Mouse (Mus musculus): ENCODE measurements around the gene Fam129c.
A peak's percentile ranks its signal among the peaks of the same experiment; 100 is the strongest.

Fam129c gene

GRCm38 (mm10) chr8:71604021-71604420, 6.6 kb downstream of the Fam129c start:
- DNase-seq (ENCODE audit: low read depth, low spot score): no peak

- peak; percentile 98 for DNase-seq (ENCODE audit: low read depth, low spot score)
These were observed 13.6 kb downstream of the Fam129c start, which contains the start of gene Colgalt1 for GRCm38 (mm10) chr8:71610822-71611651. Gene Colgalt1, plus strand, starts transcription at chr8:71610998.

DNA sequence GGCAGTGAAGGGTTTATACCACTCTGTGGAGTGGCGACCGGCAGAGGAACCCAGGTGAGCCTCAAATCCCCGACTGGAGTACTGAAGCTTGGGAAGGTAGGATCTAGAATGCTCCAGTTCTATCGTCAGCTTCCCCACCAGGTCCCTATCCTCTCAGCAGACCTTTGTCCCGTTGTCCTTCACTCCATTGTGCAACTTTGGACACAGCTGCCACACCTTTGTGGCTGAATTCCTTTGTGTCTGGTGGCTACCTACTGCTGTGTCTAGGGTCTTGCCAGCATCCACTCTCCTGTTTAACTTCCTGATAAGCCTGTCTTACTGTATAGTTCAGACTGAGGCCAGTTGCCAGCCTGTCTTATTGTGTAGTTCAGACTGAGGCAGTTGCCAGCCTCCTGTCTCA, 14.7 kb downstream of the Fam129c start:
- DNase-seq (ENCODE audit: low read depth, low spot score): no peak

DNA sequence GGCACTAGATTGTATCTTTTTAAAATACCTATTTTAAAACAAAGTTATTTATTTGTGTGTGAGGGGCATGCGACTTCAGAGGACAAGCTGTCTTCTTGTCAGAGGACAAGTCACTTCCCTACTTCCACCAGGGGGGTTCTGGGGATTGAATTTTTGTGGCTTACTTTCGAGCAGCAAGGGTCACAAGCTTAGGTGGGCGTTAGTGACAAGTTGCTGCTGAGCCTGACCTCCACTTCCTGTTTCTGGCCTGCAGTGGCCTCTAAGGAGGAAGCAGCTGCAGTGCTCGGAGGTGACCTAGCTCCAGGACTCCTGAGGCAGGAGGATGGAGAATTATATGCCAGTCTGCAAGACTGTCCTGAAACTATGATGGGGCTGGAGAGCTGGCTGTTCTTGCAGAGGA, 16.0 kb downstream of the Fam129c start:
- DNase-seq (ENCODE audit: low read depth, low spot score): peak; percentile 41

- no peak for DNase-seq (ENCODE audit: low read depth, low spot score)
These were observed 22.3 kb downstream of the Fam129c start for GRCm38 (mm10) chr8:71619786-71620185.

GRCm38 (mm10) chr8:71625088-71625487, 27.6 kb downstream of the Fam129c start:
- DNase-seq (ENCODE audit: low read depth, low spot score): peak; percentile 85

- DNase-seq (ENCODE audit: low read depth, low spot score): no peak
These were observed 29.3 kb downstream of the Fam129c start for GRCm38 (mm10) chr8:71626753-71627152.

- peak; percentile 58 for DNase-seq (ENCODE audit: low read depth, low spot score)
These were observed 30.0 kb downstream of the Fam129c start for GRCm38 (mm10) chr8:71627265-71628099.

GRCm38 (mm10) chr8:71628396-71629095, 31.1 kb downstream of the Fam129c start:
- DNase-seq (ENCODE audit: low read depth, low spot score): peak; percentile 83

DNA sequence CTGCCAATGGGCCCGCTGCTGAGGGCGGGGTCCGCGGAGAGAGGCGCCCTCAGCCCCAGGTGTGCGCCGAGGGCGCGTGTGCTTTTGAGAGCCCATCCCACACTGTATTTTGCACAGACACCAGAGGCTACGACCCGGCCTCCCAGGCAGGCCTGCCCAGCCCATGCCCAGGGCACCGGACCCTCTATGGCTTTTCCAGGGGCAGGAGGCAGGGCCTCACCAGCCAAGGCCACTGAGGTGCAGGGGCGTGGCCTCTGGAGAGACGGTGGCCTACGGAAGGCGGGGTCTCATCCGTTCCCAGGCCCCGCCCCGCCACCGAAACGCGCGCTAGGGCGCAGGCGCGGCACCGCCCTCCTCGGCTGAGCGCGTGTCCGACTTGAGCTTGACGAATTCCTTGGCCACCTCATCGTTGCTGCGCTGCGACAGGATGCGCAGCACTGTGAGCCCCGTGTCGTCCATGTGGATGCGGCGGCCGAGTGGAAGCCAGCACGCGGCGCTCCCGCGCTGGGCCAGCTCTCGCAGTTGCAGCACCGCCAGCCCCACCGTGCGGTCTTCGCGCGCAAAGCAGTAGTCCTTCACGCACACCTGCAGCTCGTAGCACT, 31.7 kb downstream of the Fam129c start:
- DNase-seq (ENCODE audit: low read depth, low spot score): peak; percentile 98

DNA sequence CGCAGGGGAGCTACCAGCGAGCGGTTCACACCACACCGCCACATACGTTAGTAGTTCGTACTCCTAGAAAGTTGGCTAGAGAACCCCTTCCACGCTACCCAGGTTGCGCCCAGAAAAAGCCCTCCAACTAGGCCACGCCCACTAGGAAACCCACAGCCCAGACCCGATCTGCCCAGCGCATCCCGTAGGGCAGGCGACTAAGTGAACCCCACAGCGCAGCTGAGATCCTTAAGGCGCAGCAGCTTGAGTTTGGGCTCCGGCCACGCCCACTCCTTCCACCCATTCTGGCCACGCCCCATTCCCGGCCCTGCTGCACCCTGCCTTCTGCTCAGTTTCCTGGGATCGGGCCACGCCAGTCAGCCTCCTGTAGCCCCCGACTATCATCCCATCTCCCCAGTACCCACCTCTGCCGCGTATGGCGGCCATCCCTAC, 32.3 kb downstream of the Fam129c start:
- DNase-seq (ENCODE audit: low read depth, low spot score): peak; percentile 66

- no peak for DNase-seq (ENCODE audit: low read depth, low spot score)
These were observed 33.3 kb downstream of the Fam129c start for GRCm38 (mm10) chr8:71630761-71631160.

DNA sequence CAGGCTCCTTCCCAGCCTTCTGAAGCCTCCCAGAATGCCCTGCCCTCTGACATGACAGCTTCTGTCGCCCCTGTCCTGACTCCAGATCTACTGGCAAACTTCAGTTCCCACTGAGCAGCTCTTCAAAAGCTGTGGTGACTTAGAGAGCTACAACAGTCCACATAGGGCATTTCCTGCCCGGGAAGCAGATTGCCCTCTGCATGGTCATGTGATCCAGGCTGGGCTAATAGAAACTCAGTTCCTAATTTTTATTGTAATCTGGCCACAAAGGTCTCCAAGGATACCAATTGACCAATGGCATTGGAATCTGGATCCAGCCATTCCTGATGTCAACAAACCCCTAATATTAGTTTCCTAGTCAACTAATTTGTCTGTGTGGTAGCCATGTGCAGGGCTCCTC, 34.4 kb downstream of the Fam129c start:
- DNase-seq (ENCODE audit: low read depth, low spot score): no peak

DNA sequence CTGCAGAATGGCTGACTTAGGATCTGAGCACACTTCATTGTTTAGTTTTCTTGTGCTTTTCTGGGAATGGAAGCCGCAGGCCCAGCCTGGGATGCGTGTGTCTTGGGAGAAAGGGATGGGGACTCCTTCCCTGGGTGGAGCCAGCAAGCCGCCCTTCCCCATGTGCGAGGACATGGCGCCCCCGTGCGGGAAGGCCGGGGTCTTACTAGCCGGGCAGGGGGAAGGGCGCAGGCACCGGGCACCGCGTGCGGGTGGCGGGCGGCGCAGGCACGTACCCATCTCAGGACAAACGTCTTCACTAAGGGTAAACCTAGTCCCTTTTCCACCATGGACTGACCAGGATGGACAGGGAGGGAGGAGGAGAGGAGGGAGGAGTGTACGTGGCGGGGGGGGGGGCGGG, 35.7 kb downstream of the Fam129c start:
- DNase-seq (ENCODE audit: low read depth, low spot score): peak; percentile 84

- peak; percentile 79 for DNase-seq (ENCODE audit: low read depth, low spot score)
These were observed 36.7 kb downstream of the Fam129c start for GRCm38 (mm10) chr8:71633981-71634667.

DNA sequence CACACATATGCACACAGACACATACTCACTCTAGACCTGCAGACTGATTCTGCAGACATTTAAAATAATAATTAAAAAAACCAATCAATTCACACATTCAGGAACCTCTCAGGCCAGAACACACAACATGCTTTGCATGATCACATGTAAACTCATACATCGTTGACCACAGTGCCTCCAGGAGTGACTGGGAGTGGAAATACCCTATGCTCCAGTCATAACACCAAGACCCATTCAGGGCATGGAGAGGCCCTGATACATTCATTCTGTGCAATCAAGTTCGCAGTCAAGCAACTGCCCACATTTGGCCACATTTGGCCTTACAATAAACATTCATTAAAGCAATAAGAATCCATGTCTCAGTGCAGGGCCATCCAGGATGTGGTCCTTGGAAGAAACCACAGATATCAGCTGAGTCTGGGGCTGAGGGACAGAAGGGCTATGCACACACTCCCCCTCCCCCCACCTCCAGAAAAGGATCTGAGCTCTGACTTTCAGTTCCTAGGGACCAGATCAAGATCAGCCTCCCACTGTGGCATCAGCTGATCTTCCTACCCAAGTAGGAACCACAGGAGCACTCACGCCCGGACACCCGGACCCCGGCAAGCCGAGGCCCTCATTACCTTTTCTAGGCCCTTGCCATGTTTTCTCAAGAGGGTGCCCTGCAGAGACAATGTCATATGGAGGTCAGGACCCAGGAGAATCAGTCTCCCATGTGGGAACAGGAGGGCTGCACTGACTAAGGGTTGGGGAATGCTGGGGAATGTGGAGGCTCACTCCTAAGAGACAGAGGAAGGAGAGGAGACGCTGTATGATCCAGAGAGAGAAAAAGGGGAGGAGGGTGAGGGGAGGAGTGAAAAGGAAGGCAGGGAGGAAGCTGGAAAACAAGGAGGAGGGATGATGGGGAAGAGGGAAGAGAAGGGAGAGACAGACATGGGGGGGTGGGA, 40.0 kb downstream of the Fam129c start:
- DNase-seq (ENCODE audit: low read depth, low spot score): no peak

- DNase-seq (ENCODE audit: low read depth, low spot score): no peak
These were observed 40.9 kb downstream of the Fam129c start for GRCm38 (mm10) chr8:71638321-71638720.

- DNase-seq (ENCODE audit: low read depth, low spot score): no peak
These were observed 41.9 kb downstream of the Fam129c start for GRCm38 (mm10) chr8:71639318-71639717.

DNA sequence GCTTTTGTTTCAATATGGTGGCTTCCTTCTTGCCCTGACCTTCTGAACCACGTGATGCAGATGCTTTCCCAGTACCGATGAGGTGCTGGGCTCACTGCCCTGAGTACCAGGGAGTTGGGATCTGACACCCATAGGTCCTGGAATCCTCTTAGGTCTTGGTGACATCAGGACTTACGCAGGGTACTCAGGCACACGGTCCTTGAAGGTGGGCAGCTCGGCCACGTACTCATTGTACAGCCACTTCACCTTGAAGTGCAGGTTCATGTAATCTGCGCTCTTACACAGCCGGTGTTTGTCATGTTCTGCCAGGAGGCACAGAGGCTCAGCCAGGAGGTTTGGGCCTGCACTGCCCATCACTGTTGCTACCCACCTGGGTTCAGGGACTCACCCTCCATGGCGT, 48.1 kb downstream of the Fam129c start:
- DNase-seq (ENCODE audit: low read depth, low spot score): no peak

GRCm38 (mm10) chr8:71654600-71654999, 57.2 kb downstream of the Fam129c start:
- DNase-seq (ENCODE audit: low read depth, low spot score): peak; percentile 72
